Mouse (Mus musculus) layer of hippocampus, adult 2 months (tissue): Measurements from ENCODE around the gene Rpl12. TPM values are rescaled to one million over a fixed set of nuclear protein-coding genes. Genes with fewer than 3 reads are reported as not detected.

ENCODE experiments used
- DNase-seq, 2 experiments: peaks; one replicate each; pipeline ENCODE4 v3.0.0; 2022; ENCODE audit warnings: low spot score in 2 of 2
- H3K27ac ChIP-seq: fragments of 200-600 bp; 2 replicates; pipeline ENCODE4 v1.8.1; 2022
- H3K4me3 ChIP-seq: fragments of 200-600 bp; 2 replicates; pipeline ENCODE4 v1.8.1; 2022; ENCODE audit warnings: mild to moderate bottlenecking
- CTCF ChIP-seq: fragments of 200-600 bp; conservative IDR thresholded peaks from 2 replicates; pipeline ENCODE4 v1.8.1; 2022; ENCODE audit warnings: antibody characterized with exemption, mild to moderate bottlenecking, moderate library complexity
- total RNA-seq, 2 experiments: library from RNA; stranded (reverse); gene quantifications; 2 replicates each; pipeline ENCODE4 v1.2.3; 2021

Rpl12 gene
- total RNA-seq, 2 experiments from 2014 or later, result 115 to 125 TPM

DNA sequence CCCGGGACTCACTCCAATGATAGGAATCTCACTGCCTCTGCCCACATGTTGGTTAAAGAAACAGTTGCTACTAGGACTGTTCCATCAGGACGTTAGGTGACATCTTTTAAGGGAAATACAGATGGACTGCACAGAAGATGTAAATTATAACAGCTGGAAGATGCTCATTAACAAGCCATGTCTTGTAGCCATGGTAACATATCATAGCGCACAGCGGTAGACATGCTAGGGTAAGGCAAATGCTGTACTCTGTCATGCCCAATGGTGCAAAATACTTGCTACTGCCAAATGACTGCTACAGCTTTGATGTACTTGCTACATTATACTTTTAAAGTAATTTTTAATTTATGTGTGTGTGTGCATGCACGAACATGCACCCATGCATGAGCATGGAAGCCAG lies 15.8 kb downstream of the Rpl12 start:
- no peak overlapping the region for H3K4me3 ChIP-seq
- H3K27ac ChIP-seq, result no peak overlapping the region
- DNase-seq, result no peak
- no peak for TF ChIP-seq CTCF

GRCm38 (mm10) chr2:32978675-32979074 lies 17.3 kb downstream of the Rpl12 start:
- DNase-seq, result no peak
- no peak for TF ChIP-seq CTCF
- Histone ChIP-seq H3K27ac (no peak overlapping the region), H3K4me3 (no peak overlapping the region)

DNA sequence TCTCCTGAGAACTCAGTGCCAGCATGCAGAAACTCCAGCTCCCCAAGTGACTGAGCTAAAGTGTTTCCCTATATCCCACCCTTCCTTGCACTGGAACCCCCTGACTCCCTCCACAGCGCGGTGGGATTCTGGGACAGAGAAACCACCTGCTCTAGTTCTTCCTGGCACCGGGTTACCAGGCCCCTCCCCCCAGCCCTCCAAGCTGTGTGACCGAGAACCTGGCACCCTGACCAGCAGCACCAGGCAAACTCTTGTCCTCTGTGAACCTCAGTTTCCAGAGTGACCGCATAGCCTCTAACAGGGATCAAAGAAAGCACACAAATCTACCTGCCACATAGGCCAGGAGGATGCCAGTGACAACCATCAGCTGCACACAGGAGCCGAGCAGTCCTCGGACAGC lies 18.3 kb downstream of the Rpl12 start:
- DNase-seq, result no peak
- no peak for TF ChIP-seq CTCF
- Histone ChIP-seq H3K27ac (no peak overlapping the region), H3K4me3 (no peak overlapping the region)

GRCm38 (mm10) chr2:32981281-32981680 lies 19.9 kb downstream of the Rpl12 start:
- DNase-seq, result no peak
- Histone ChIP-seq H3K27ac (peak overlapping the region; percentile 88), H3K4me3 (peak overlapping the region; percentile 98)
- no peak for TF ChIP-seq CTCF

DNA sequence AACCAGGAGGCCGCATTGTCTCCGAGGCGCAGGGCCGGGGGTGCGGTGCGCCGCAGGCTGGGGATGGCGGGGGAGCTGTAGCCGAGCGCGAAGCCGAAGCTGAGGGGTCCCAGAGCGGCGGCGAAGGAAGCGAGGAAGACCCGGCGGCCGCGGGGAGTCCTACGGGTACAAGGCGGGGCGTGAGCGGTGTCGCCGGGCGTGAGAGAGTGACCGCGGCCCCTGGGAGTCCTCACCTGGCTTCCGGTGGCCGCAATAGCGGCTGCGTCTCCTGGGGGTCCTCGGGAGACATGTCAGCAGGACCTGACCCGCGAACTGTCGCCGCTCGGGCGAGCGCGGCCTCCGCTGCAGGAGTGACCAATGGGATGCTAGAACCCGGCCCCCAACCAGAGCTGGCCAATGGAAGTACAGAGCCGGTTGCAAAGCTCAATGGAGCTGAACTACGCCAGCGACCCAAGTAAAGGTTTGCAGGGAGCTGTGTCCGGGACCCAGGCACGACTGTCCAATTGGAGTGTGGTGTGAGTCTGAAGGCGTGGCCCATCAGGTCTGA lies 20.4 kb downstream of the Rpl12 start, which contains the start of gene Slc2a8:
Gene Slc2a8, minus strand, starts transcription at position 359 of the 547 bp plus-strand sequence.
- H3K27ac ChIP-seq, result peak within 1 kb of the TSS; percentile 88
- DNase-seq, result peak; percentile 86 to 95
- peak within 1 kb of the TSS; percentile 98 for H3K4me3 ChIP-seq
- TF ChIP-seq CTCF, result no peak

- Histone ChIP-seq H3K4me3 (peak overlapping the region; percentile 98), H3K27ac (0 out of 2 replicates have a peak overlapping the region, but pooled peaks have one; percentile 29)
- DNase-seq, result no peak
- TF ChIP-seq CTCF, result peak; percentile 44
Observed at GRCm38 (mm10) chr2:32982700-32983099, 21.3 kb downstream of the Rpl12 start.

DNA sequence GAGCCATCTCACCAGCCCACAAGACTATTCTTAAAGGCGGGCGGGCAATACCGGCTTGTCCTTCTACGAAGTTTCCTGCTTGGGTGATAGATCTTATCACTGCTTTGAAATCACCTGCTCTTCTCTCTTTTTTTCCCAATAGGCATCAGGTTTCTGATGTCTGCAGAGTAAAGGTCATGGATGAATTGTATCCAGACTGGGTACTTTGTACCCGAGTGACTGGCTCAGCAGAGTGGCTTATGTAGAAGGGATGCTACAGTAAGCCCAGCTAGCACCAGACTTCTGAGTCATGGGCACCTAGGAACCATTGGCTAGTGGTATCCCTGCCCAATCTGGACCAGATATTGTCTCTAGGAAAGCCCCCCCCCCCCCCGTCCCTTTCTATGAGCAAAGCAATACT lies 22.3 kb downstream of the Rpl12 start:
- TF ChIP-seq CTCF, result no peak
- Histone ChIP-seq H3K27ac (no peak overlapping the region), H3K4me3 (no peak overlapping the region)
- DNase-seq, result no peak

DNA sequence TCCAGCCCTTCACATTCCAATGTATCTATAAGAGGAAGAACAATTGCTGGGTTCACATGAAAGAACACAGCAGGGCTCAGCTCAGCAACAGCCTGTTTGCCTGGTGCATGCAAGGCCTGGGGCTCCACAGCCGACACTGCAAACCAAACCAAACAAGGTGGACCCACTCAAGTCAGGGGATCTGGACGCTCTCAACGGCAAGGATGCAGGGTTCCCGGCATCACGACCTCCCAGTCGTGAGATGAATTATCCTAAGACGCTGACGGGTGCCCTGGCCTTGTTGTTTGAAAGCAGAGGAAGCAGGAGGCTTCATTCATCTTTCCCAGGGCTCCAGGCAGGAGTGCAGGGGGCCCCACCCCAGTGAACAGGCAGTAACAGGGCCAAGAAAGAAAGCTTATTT lies 24.5 kb downstream of the Rpl12 start:
- Histone ChIP-seq H3K4me3 (no peak overlapping the region), H3K27ac (no peak overlapping the region)
- TF ChIP-seq CTCF, result no peak
- no peak for DNase-seq

DNA sequence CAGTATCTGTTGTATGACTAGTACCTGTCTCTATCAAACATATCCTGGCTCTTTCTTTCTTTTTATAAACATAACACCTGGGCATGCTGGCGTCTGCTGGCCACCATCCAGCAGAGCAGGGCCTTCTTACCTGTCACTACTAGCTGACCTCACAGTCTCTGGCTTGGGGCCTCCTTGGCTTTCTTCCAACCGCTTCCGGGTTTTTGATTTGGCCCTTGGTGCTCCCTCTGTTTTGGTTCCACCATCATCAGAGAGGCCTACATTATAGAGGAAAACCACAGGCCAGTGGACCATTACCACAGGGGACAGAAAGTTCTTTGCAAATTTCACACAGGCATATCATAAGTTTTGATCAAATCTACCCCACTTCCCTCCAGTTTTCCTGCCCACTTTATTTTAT lies 28.0 kb downstream of the Rpl12 start:
- no peak overlapping the region for H3K4me3 ChIP-seq
- no peak for DNase-seq
- no peak for TF ChIP-seq CTCF
- H3K27ac ChIP-seq, result no peak overlapping the region

DNA sequence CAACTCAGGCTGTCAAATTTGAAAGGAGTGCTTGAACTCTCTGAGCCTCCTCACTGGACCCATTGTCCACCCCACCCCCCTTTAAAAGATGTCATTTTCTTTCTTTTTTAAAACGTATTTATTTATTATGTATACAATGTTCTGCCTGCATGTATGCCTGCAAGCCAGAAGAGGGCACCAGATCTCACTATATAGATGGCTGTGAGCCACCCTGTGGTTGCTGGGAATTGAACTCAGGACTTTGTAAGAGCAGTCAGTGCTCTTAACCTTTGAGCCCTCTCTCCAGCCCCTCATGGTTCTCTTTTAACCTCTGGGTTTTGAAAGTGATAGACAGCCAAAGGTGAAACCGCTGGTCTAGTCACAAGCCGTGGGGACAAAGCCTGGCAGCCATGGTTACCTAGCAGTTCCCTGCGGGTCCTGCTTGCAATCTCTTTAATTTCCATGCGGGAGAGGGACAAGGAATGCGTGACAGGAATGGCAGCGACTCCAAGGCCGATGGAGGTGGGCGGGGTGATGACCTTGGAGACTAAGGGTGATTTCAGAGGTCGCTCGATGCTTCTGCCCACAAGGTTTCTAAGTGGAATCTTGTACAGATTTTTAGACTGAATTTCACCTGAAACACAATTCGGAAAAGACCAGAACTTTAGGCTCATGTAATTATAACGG lies 28.9 kb downstream of the Rpl12 start:
- Histone ChIP-seq H3K4me3 (no peak overlapping the region), H3K27ac (no peak overlapping the region)
- DNase-seq, result no peak
- TF ChIP-seq CTCF, result peak; percentile 82

GRCm38 (mm10) chr2:32992130-32992529 lies 30.8 kb downstream of the Rpl12 start:
- H3K27ac ChIP-seq, result peak overlapping the region; percentile 28; the same call in 1 of the 2 replicates
- no peak for DNase-seq
- TF ChIP-seq CTCF, result no peak
- H3K4me3 ChIP-seq, result no peak overlapping the region

GRCm38 (mm10) chr2:32997081-32997480 lies 35.7 kb downstream of the Rpl12 start:
- TF ChIP-seq CTCF, result no peak
- no peak for DNase-seq
- H3K4me3 ChIP-seq, result no peak overlapping the region
- H3K27ac ChIP-seq, result no peak overlapping the region

GRCm38 (mm10) chr2:32997792-32998191 lies 36.4 kb downstream of the Rpl12 start:
- no peak overlapping the region for H3K4me3 ChIP-seq
- DNase-seq, result no peak
- no peak for TF ChIP-seq CTCF
- no peak overlapping the region for H3K27ac ChIP-seq

- DNase-seq, result no peak
- TF ChIP-seq CTCF, result no peak
- Histone ChIP-seq H3K4me3 (no peak overlapping the region), H3K27ac (no peak overlapping the region)
Observed at GRCm38 (mm10) chr2:32999752-33000151, 38.4 kb downstream of the Rpl12 start.
